Mouse (Mus musculus) CH12.LX (cell line): ENCODE data around the gene Gm12845. TPM values are rescaled to one million over a fixed set of nuclear protein-coding genes. Genes with fewer than 3 reads are reported as not detected.
A peak's percentile ranks its signal among the peaks of the same experiment; 100 is the strongest.
"Not testable (repeated sequence)": the region's sequence is repeated elsewhere in the genome, so short reads cannot be mapped to it uniquely, and the experiment has no call there.

Source experiments
- DNase-seq: peaks from one replicate; pipeline ENCODE4 v3.0.0-alpha.2; 2013; ENCODE audit errors: extremely low read depth
- H3K27ac ChIP-seq: 2 replicates; pipeline ENCODE4 v1.5.1; 2012; ENCODE audit warnings: low read depth, mild to moderate bottlenecking, control low read depth, moderate library complexity; ENCODE audit not compliant: insufficient read depth
- H3K27me3 ChIP-seq: replicated peaks from 2 replicates; pipeline ENCODE3; 2012; ENCODE audit warnings: inconsistent platforms
- H3K36me3 ChIP-seq, 2 experiments: replicated peaks in 1 of 2; 2 replicates each; pipeline versions ENCODE3 to v1.6.1; 2012; ENCODE audit warnings: inconsistent platforms in 1 of 2, low read length in 1 of 2, mild to moderate bottlenecking in 1 of 2, mixed read lengths in 1 of 2, moderate library complexity in 1 of 2; ENCODE audit not compliant: control insufficient read depth in 1 of 2, insufficient read depth in 1 of 2
- H3K4me1 ChIP-seq, 2 experiments: 2 replicates each; pipeline ENCODE4 v1.6.1; 2012; ENCODE audit warnings: inconsistent platforms in 1 of 2, moderate library complexity in 1 of 2; ENCODE audit not compliant: insufficient read depth in 2 of 2, control insufficient read depth in 1 of 2
- H3K4me2 ChIP-seq: 2 replicates; pipeline ENCODE4 v1.6.1; 2012; ENCODE audit warnings: low read depth, mild to moderate bottlenecking, control low read depth; ENCODE audit not compliant: poor library complexity, insufficient read depth, severe bottlenecking
- H3K4me3 ChIP-seq, 3 experiments: fragments of 150-350 bp in 1 of 3; sonication (generic) in 1 of 3; replicated peaks in 1 of 3; 2 replicates each; pipeline versions ENCODE3 to v1.5.1; 2011 to 2012; ENCODE audit warnings: low read depth in 2 of 3, low read length in 2 of 3, mild to moderate bottlenecking in 2 of 3, moderate library complexity in 2 of 3, control low read depth in 1 of 3, improper control_type of control experiment in 1 of 3, inconsistent platforms in 1 of 3, mixed read lengths in 1 of 3; ENCODE audit not compliant: poor library complexity in 1 of 3
- H3K79me2 ChIP-seq: replicated peaks from 2 replicates; pipeline ENCODE4 v1.6.1; 2012; ENCODE audit warnings: mild to moderate bottlenecking, moderate library complexity; ENCODE audit not compliant: control insufficient read depth, poor library complexity, insufficient read depth, severe bottlenecking; ENCODE audit errors: extremely low read depth
- H3K9ac ChIP-seq: 2 replicates; pipeline ENCODE4 v1.6.1; 2012; ENCODE audit warnings: low read depth, mild to moderate bottlenecking, control low read depth, moderate library complexity; ENCODE audit not compliant: insufficient read depth
- H3K9me3 ChIP-seq: replicated peaks from 2 replicates; pipeline ENCODE3; 2012; ENCODE audit warnings: low read length, inconsistent platforms, mixed read lengths
- CHD2 ChIP-seq: IDR thresholded peaks from 2 replicates; pipeline ENCODE4 v1.6.1; 2011; ENCODE audit warnings: low read length, improper control_type of control experiment
- CTCF ChIP-seq, 2 experiments: IDR thresholded peaks in 1 of 2; conservative IDR thresholded peaks in 1 of 2; 2 replicates each; pipeline ENCODE4 v1.5.1; 2011 to 2012; ENCODE audit warnings: low read depth in 2 of 2, low read length in 2 of 2, improper control_type of control experiment in 1 of 2, inconsistent platforms in 1 of 2, mild to moderate bottlenecking in 1 of 2, moderate library complexity in 1 of 2
- ETS1 ChIP-seq: conservative IDR thresholded peaks from 2 replicates; pipeline ENCODE4 v1.6.1; 2012; ENCODE audit warnings: low read depth, mild to moderate bottlenecking, inconsistent platforms, low read length, improper control_type of control experiment, moderate library complexity
- HCFC1 ChIP-seq: IDR thresholded peaks from 2 replicates; pipeline ENCODE4 v1.6.1; 2012; ENCODE audit warnings: low read depth, mild to moderate bottlenecking, inconsistent platforms, low read length, improper control_type of control experiment
- JUN ChIP-seq: IDR thresholded peaks from 2 replicates; pipeline ENCODE4 v1.6.1; 2011; ENCODE audit warnings: low read depth, mild to moderate bottlenecking, low read length, improper control_type of control experiment, moderate library complexity; ENCODE audit not compliant: insufficient read depth
- KAT2A ChIP-seq: IDR thresholded peaks from 2 replicates; pipeline ENCODE4 v1.6.1; 2012; ENCODE audit warnings: low read length, improper control_type of control experiment, inconsistent platforms; ENCODE audit not compliant: insufficient replicate concordance
- MAFK ChIP-seq: IDR thresholded peaks from 2 replicates; pipeline ENCODE4 v1.6.1; 2011; ENCODE audit warnings: low read length, improper control_type of control experiment; ENCODE audit not compliant: insufficient replicate concordance
- MAX ChIP-seq: IDR thresholded peaks from 2 replicates; pipeline ENCODE4 v1.6.1; 2011; ENCODE audit warnings: low read length, improper control_type of control experiment
- MXI1 ChIP-seq: IDR thresholded peaks from 2 replicates; pipeline ENCODE4 v1.6.1; 2011; ENCODE audit warnings: mild to moderate bottlenecking, low read depth, low read length, improper control_type of control experiment
- NELFE ChIP-seq: IDR thresholded peaks from 2 replicates; pipeline ENCODE4 v1.6.1; 2011; ENCODE audit warnings: low read depth, low read length, improper control_type of control experiment
- PAX5 ChIP-seq: IDR thresholded peaks from 2 replicates; pipeline ENCODE4 v1.6.1; 2012; ENCODE audit warnings: low read length, inconsistent platforms, mixed read lengths
- POLR2A ChIP-seq: IDR thresholded peaks from 2 replicates; pipeline ENCODE4 v1.6.1; 2011; ENCODE audit warnings: low read depth, mild to moderate bottlenecking, improper control_type of control experiment, low read length
- RAD21 ChIP-seq: IDR thresholded peaks from 2 replicates; pipeline ENCODE4 v1.6.1; 2011; ENCODE audit warnings: low read depth, mild to moderate bottlenecking, low read length, improper control_type of control experiment, moderate library complexity
- RCOR1 ChIP-seq: conservative IDR thresholded peaks from 2 replicates; pipeline ENCODE4 v1.6.1; 2012; ENCODE audit warnings: low read depth, mild to moderate bottlenecking, inconsistent platforms, low read length, improper control_type of control experiment
- SIN3A ChIP-seq: IDR thresholded peaks from 2 replicates; pipeline ENCODE4 v1.6.1; 2012; ENCODE audit warnings: low read length, improper control_type of control experiment, inconsistent platforms
- SMC3 ChIP-seq: IDR thresholded peaks from 2 replicates; pipeline ENCODE4 v1.6.1; 2011; ENCODE audit warnings: low read depth, low read length, improper control_type of control experiment
- TCF12 ChIP-seq: IDR thresholded peaks from 2 replicates; pipeline ENCODE4 v1.6.1; 2014; ENCODE audit warnings: low read depth, mild to moderate bottlenecking, inconsistent platforms, low read length, improper control_type of control experiment
- UBTF ChIP-seq: IDR thresholded peaks from 2 replicates; pipeline ENCODE4 v1.6.1; 2012; ENCODE audit warnings: low read depth, mild to moderate bottlenecking, inconsistent platforms, low read length, improper control_type of control experiment, moderate library complexity
- ZC3H11A ChIP-seq: IDR thresholded peaks from 2 replicates; pipeline ENCODE4 v1.6.1; 2012; ENCODE audit warnings: low read depth, mild to moderate bottlenecking, inconsistent platforms, low read length, improper control_type of control experiment
- dilution Hi-C: fragments of 300-500 bp; cut with MboI; formaldehyde crosslinking; loops from 2 replicates; pipeline ENCODE4 v1.14.3; 2020; ENCODE audit warnings: low sequenced_read_pairs; ENCODE audit not compliant: extremely low pct_unique_long_range_greater_than_20kb, extremely low pct_ligation_motif_present
- in situ Hi-C: fragments of 300-500 bp; cut with MboI; formaldehyde crosslinking; loops from 3 replicates; pipeline ENCODE4 v1.14.3; 2019; ENCODE audit warnings: low sequenced_read_pairs, low pct_ligation_motif_present, low pct_unique_long_range_greater_than_20kb, mixed read lengths
- polyA plus RNA-seq: library from polyadenylated mRNA; unstranded; fragments of >175 nt; gene quantifications from 2 replicates; pipeline ENCODE4 v1.2.1, GENCODE M21; 2012; ENCODE audit warnings: low read depth; ENCODE audit not compliant: insufficient read length
- total RNA-seq, 2 experiments: library from RNA; depleted of rRNA; stranded (reverse); fragments of 300-350 nt in 1 of 2; fragments of >200 nt in 1 of 2; gene quantifications; 2 replicates each; pipeline ENCODE4 v1.2.3; 2012 to 2014

The Gm12845 gene
- total and polyA plus RNA-seq, 3 experiments, result 0.08 to 0.17 TPM; not detected in 1

- peak; percentile 30 for TF ChIP-seq SMC3
- TF ChIP-seq RAD21, result peak; percentile 52
- no peak for TF ChIP-seq UBTF
- TF ChIP-seq ZC3H11A, result no peak
- TF ChIP-seq TCF12, result no peak
- TF ChIP-seq CTCF (conservative IDR thresholded peaks at IDR 0.05 in 1 of 2, IDR thresholded peaks at IDR 0.05 in 1 of 2; ENCODE audit: low read depth in 2 of 2, low read length in 2 of 2), result peak in 1 of 2 experiments; percentile 58; a peak in 2 of 4 replicates
- no peak for TF ChIP-seq PAX5
- TF ChIP-seq, all 38 proteins: peak for 3
- H3K36me3 ChIP-seq, result no peaks in the 10 kb centered on the region
- peaks cover 1% of the 10 kb centered on the region for H3K9me3 ChIP-seq
- in situ Hi-C loops, result no loop called here
- no peak overlapping the region for H3K27ac ChIP-seq
- no peak overlapping the region for H3K4me3 ChIP-seq
- dilution Hi-C loops, result no loop called here
- peaks cover 25% of the 10 kb centered on the region for H3K27me3 ChIP-seq
- no peak overlapping the region for H3K9ac ChIP-seq
- DNase-seq, result peak; percentile 17
- no peaks in the 10 kb centered on the region; a peak in 1 of 4 replicates for H3K4me1 ChIP-seq
- no peak overlapping the region for H3K4me2 ChIP-seq
- H3K79me2 ChIP-seq, result no peaks in the 10 kb centered on the region
Observed at GRCm38 (mm10) chr4:117737559-117737958, 13.3 kb downstream of the Gm12845 start.

DNA sequence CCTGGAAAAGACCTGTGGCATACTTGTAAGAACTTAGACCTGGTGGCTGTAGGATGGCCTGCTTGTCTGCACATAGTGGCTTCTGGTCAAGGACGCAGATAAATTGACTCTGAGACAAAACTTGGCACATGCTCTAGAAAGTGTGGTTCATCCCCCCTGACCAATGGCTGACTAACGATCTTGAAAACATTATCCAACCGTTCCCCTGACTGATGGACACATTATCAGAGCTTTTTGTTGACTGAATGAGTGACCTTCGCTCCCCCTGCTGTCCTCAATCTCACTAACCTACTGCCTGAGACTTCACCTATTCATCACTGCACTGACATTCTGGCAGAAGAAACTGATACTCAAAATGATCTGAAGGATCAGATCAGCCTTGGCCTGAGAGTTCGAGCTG is 28.3 kb downstream of the Gm12845 start:
- DNase-seq, H3K9me3 ChIP-seq: not testable (repeated sequence)

DNA sequence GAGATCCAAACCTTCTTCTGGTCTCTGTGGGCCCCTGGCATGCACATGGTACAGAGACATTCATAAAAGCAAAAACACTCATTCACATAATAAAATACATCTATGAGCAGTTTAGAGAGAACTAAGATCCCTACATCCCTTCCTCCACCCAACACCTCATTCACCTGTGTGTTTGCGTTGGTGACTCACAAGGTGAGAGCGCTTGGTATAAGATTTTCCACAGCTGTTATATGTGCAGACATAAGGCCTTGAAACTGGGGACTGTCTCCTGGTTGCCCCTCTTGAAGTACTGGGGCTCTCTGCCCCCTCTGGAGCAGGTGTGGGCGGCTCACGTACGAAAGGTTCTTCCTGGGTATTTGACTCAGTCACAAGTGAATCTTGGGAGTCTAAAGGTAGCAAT is 35.9 kb downstream of the Gm12845 start:
- Histone ChIP-seq H3K4me1 (no peaks in the 10 kb centered on the region), H3K79me2 (no peaks in the 10 kb centered on the region), H3K4me2 (no peak overlapping the region), H3K27ac (no peak overlapping the region), H3K27me3 (peaks cover 20% of the 10 kb centered on the region), H3K9me3 (no peaks in the 10 kb centered on the region), H3K36me3 (no peaks in the 10 kb centered on the region), H3K9ac (no peak overlapping the region), H3K4me3 (no peak overlapping the region)
- DNase-seq, result no peak
- in situ Hi-C loops, result no loop called here
- dilution Hi-C loops, result no loop called here
- TF ChIP-seq MAX, result no peak

More for the DNA sequence above, 28.3 kb downstream of the Gm12845 start:
- dilution Hi-C loops, H3K79me2 ChIP-seq, H3K9ac ChIP-seq, H3K4me3 ChIP-seq, in situ Hi-C loops, H3K4me1 ChIP-seq, H3K36me3 ChIP-seq, H3K4me2 ChIP-seq, H3K27ac ChIP-seq: not testable (repeated sequence)
- peaks cover 14% of the 10 kb centered on the region for H3K27me3 ChIP-seq

GRCm38 (mm10) chr4:117765416-117765815 is 41.2 kb downstream of the Gm12845 start, which contains the start of gene Klf17:
Klf17 (minus strand) TSS chr4:117765648.
- TF ChIP-seq PAX5 (no peak), CHD2 (no peak), NELFE (no peak), MAX (no peak), RAD21 (no peak), ZC3H11A (no peak), JUN (no peak), SIN3A (no peak), POLR2A (no peak), RCOR1 (no peak), ETS1 (no peak), TCF12 (no peak), KAT2A (no peak), HCFC1 (no peak), MAFK (no peak), MXI1 (no peak)
- H3K27me3 ChIP-seq, result peaks cover 3% of the 10 kb centered on the region
- in situ Hi-C loops, result no loop called here
- dilution Hi-C loops, result no loop called here
- H3K4me2 ChIP-seq, result no peak within 1 kb of the TSS
- H3K4me1 ChIP-seq, result no peaks in the 10 kb centered on the region
- H3K79me2 ChIP-seq, result no peaks in the 10 kb centered on the region
- no peaks in the 10 kb centered on the region for H3K9me3 ChIP-seq
- no peak within 1 kb of the TSS for H3K27ac ChIP-seq
- H3K36me3 ChIP-seq, result no peaks in the 10 kb centered on the region
- H3K9ac ChIP-seq, result no peak within 1 kb of the TSS
- DNase-seq, result no peak
- no peak within 1 kb of the TSS for H3K4me3 ChIP-seq
